ENCODE assay signal across 16 mouse cellular contexts in the genomic region with DNA sequence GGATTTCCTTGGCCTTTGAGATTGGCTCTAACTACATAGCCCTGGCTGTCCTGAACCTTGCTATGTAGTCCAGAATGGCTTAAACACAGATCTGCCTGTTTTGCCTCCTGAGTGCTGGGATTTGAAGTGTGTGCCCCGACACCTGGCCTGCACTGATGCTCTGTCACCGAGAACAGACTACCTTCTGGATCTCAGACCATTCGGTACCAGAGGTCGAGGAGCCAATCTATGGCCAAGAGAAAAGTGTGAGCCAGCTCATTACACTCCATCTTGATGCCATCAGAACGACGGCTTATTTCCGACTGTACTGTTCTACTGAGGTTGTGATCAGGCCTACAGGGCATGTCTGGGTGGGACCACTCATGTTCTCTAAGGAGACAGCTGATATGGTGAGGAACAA.
"Had no signal": no experiment of that assay in that cellular context is flagged by ENCODE, and none has a peak within 500 bp of the region (broad histone marks: within the 10 kb centered on the region; RNA-seq: fewer than 3 reads in every experiment).

No protein-coding gene starts in this region.

- DNase-seq: cerebellum, adult 8-10 months; cerebellum, adult 9-10 months; cerebellum, adult 9-11 months; cerebellum, postnatal 10 days; cerebellum, postnatal 14 days; cerebellum, postnatal 25 days; cerebellum, postnatal 36 days; embryo, embryonic 11 days; forebrain, postnatal 0 days; gastrocnemius, adult 2 months; gastrocnemius, postnatal 10 days; gastrocnemius, postnatal 14 days; gastrocnemius, postnatal 25 days; gastrocnemius, postnatal 36 days; heart, adult 18-20 months; heart, adult 2 months had no signal
